Mouse (Mus musculus): ENCODE measurements around the gene Nck2. TPM values are rescaled to one million over a fixed set of nuclear protein-coding genes. Genes with fewer than 3 reads are reported as not detected.
"Not testable (repeated sequence)": the region's sequence is repeated elsewhere in the genome, so short reads cannot be mapped to it uniquely, and the experiment has no call there.

Gene Nck2
- polyA plus RNA-seq, 1 experiment from 2014 or later: 36.3 TPM

DNA sequence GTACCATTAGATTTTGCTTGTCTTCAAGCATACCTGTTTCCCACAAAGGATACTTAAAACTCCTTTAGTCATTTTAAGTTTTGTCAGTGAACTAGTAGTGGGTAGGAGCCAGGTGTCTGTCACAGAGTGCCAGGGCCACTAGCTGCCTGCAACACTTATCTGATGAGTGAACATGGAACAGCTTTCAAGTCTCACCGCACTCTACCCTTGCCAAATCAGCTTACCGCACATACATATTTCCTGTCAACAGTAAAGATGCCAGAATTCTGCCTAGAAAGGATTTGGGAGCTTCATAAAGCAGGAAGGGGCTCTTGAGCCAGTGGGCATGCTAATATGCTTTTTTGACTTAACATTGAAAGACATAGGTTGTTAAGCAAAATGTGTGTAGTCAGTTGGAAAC is 94.3 kb downstream of the Nck2 start:
- Histone ChIP-seq H3K36me3 (ENCODE audit: control insufficient read depth, insufficient read depth, low read length) (no peaks in the 10 kb centered on the region; the same call in 1 of the 2 replicates), H3K9me3 (replicated peaks; ENCODE audit: control insufficient read depth, low read length) (no peaks in the 10 kb centered on the region), H3K4me2 (ENCODE audit: low read depth, low read length) (no peak overlapping the region), H3K4me1 (ENCODE audit: control insufficient read depth, insufficient read depth, low read length) (peaks cover 7% of the 10 kb centered on the region; the same call in 1 of the 2 replicates), H3K4me3 (replicated peaks; ENCODE audit: low read length) (no peak overlapping the region), H3K27me3 (ENCODE audit: control insufficient read depth, insufficient read depth, low read length) (no peaks in the 10 kb centered on the region), H3K9ac (ENCODE audit: low read length) (no peak overlapping the region), H3K27ac (ENCODE audit: low read length) (no peak overlapping the region)
- WGBS: 78% methylated on average over 2 of the region's 2 CpGs
- ATAC-seq (ENCODE audit: insufficient read depth, low FRiP score): no peak

DNA sequence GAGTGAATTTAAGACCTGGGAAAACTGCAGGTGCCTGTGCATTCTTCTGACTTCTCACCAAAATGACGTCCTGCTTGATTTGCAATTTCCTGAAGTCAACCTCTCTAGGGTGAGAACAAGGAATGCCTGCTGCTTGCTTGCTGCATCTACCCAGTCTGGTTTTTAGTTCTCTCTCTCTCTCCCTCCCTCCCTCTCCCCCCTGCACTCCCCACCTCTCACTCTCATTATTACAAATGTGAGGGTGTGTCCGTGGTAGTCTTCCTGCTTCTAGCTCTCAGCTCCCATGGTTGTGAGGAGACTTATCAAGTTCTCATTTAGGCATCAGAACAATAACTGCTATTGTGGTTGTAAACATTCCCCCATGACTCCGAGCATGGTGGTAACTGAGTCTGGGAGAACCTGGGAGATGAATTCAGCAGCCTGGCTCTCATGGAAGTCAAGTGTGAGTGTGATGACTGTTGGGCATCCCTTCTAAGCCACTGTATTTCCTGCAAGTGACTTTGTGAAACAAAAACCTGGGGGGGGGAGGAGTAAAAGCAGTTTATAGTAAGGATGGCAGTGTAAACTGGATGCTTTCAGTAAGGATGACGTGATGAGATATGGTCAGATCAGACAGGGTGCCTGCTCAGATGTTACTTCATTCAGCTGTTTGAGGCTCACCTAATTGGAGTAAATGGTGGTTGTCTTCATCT is 95.5 kb downstream of the Nck2 start:
- ATAC-seq (ENCODE audit: insufficient read depth, low FRiP score): no peak
- no peaks in the 10 kb centered on the region for H3K27me3 ChIP-seq (ENCODE audit: control insufficient read depth, insufficient read depth, low read length)
- H3K27ac ChIP-seq (ENCODE audit: low read length): no peak overlapping the region
- H3K9ac ChIP-seq (ENCODE audit: low read length): no peak overlapping the region
- 67% methylated on average over 4 of the region's 4 CpGs for WGBS
- no peak overlapping the region for H3K4me2 ChIP-seq (ENCODE audit: low read depth, low read length)
- H3K4me3 ChIP-seq (replicated peaks; ENCODE audit: low read length): no peak overlapping the region
- no peaks in the 10 kb centered on the region for H3K9me3 ChIP-seq (replicated peaks; ENCODE audit: control insufficient read depth, low read length)
- H3K4me1 ChIP-seq (ENCODE audit: control insufficient read depth, insufficient read depth, low read length): 0 out of 2 replicates have a peak, but pooled peaks cover 4% of the 10 kb centered on the region
- H3K36me3 ChIP-seq (ENCODE audit: control insufficient read depth, insufficient read depth, low read length): no peaks in the 10 kb centered on the region

DNA sequence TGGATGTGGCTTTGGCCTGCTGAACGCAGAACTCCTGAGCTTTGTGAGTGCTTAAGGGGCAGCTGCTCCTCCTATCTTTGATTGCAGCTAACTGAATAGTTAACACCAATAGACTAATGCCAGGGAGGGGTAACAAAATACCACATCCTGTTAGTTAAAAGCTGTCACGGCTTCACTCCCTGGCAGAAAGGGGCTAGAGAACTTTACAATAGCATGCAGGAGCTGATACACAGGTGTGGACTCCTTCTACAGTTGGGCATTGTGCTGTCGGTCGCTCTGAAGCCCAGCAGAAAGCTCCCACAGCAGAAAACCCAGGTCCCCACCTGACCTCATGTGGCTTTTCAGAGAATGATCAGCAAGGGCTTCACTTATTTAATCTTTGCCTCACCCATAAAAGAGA is 98.0 kb downstream of the Nck2 start:
- Histone ChIP-seq H3K4me2 (ENCODE audit: low read depth, low read length) (no peak overlapping the region), H3K4me3 (replicated peaks; ENCODE audit: low read length) (no peak overlapping the region), H3K36me3 (ENCODE audit: control insufficient read depth, insufficient read depth, low read length) (no peaks in the 10 kb centered on the region), H3K9me3 (replicated peaks; ENCODE audit: control insufficient read depth, low read length) (no peaks in the 10 kb centered on the region), H3K9ac (ENCODE audit: low read length) (no peak overlapping the region), H3K27ac (ENCODE audit: low read length) (no peak overlapping the region), H3K4me1 (ENCODE audit: control insufficient read depth, insufficient read depth, low read length) (0 out of 2 replicates have a peak, but pooled peaks cover 4% of the 10 kb centered on the region), H3K27me3 (ENCODE audit: control insufficient read depth, insufficient read depth, low read length) (no peaks in the 10 kb centered on the region)
- WGBS: 56% methylated on average over 4 of the region's 4 CpGs
- ATAC-seq (ENCODE audit: insufficient read depth, low FRiP score): no peak

DNA sequence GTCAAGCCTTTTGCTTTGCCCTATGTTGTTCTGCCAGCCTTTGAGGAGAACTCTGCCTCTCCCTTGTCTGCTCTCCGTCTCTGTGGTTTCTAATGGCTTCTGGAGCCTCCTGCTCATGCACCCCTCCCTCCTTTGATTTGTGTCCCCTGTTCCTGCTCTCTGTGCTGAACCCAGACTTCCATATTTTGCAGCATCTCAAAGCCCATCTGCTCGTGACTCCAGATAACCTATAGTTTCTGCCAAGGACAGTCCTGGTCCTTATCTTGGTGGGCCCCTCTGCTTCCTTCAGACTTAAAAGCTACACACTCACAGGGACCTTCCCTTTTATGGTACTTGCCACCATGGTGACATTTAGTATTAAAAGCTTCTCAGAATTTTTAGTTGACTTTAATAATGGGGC is 103.3 kb downstream of the Nck2 start:
- peaks cover 17% of the 10 kb centered on the region for H3K4me1 ChIP-seq (ENCODE audit: control insufficient read depth, insufficient read depth, low read length)
- no peak for ATAC-seq (ENCODE audit: insufficient read depth, low FRiP score)
- 72% methylated on average over 2 of the region's 2 CpGs for WGBS
- H3K27ac ChIP-seq (ENCODE audit: low read length): no peak overlapping the region
- no peaks in the 10 kb centered on the region for H3K27me3 ChIP-seq (ENCODE audit: control insufficient read depth, insufficient read depth, low read length)
- H3K4me3 ChIP-seq (replicated peaks; ENCODE audit: low read length): no peak overlapping the region
- no peak overlapping the region for H3K4me2 ChIP-seq (ENCODE audit: low read depth, low read length)
- no peak overlapping the region for H3K9ac ChIP-seq (ENCODE audit: low read length)
- no peaks in the 10 kb centered on the region for H3K9me3 ChIP-seq (replicated peaks; ENCODE audit: control insufficient read depth, low read length)
- H3K36me3 ChIP-seq (ENCODE audit: control insufficient read depth, insufficient read depth, low read length): no peaks in the 10 kb centered on the region

DNA sequence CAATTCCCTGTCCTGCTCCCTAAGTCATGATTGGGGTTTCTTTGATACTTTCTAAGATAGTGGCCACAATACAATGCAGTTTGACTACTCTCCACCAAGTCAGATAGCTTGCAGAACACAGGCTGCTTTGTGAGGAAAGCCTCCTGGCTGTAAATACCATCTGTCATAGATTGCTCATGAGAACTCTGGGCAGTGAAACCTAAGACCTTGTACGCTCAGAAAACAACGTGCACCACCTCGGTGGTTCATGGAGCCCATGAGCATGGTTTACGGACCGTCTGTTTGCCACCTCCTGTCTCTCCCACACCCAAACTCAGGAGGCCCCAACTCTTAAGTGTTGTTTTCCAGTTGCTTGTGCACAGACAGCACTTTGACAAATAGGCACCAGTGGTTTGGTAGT is 104.4 kb downstream of the Nck2 start:
- Histone ChIP-seq H3K27me3 (ENCODE audit: control insufficient read depth, insufficient read depth, low read length) (no peaks in the 10 kb centered on the region), H3K4me2 (ENCODE audit: low read depth, low read length) (no peak overlapping the region), H3K9me3 (replicated peaks; ENCODE audit: control insufficient read depth, low read length) (no peaks in the 10 kb centered on the region), H3K4me1 (ENCODE audit: control insufficient read depth, insufficient read depth, low read length) (peaks cover 14% of the 10 kb centered on the region), H3K27ac (ENCODE audit: low read length) (no peak overlapping the region), H3K9ac (ENCODE audit: low read length) (no peak overlapping the region), H3K36me3 (ENCODE audit: control insufficient read depth, insufficient read depth, low read length) (peaks cover under 1% of the 10 kb centered on the region; the same call in 1 of the 2 replicates), H3K4me3 (replicated peaks; ENCODE audit: low read length) (no peak overlapping the region)
- ATAC-seq (ENCODE audit: insufficient read depth, low FRiP score): no peak
- 59% methylated on average over 5 of the region's 5 CpGs for WGBS

DNA sequence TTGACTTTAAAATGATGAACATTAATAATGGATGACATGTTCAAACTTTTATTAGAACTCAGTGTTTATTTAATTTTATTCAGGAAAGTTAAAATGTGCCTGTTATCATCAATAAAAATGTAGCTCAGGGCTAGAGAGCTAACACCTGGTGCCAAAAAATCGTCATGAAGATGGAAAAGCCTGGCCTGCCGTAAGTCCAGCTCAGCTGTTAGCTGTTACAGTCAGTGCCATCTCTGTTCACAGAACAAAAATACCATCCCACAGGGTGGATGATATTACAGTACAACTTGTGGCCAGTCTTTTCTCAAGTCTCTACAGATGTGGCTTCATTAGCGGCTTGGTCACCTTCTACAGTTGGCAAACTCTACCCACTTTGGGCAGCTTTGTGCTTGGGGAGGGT is 106.1 kb downstream of the Nck2 start:
- H3K4me1 ChIP-seq (ENCODE audit: control insufficient read depth, insufficient read depth, low read length): peaks cover 14% of the 10 kb centered on the region
- H3K27ac ChIP-seq (ENCODE audit: low read length): no peak overlapping the region
- H3K4me2 ChIP-seq (ENCODE audit: low read depth, low read length): no peak overlapping the region
- no peak for ATAC-seq (ENCODE audit: insufficient read depth, low FRiP score)
- H3K4me3 ChIP-seq (replicated peaks; ENCODE audit: low read length): no peak overlapping the region
- whole genome bisulfite sequencing: 57% methylated on average over 3 of the region's 3 CpGs
- H3K36me3 ChIP-seq (ENCODE audit: control insufficient read depth, insufficient read depth, low read length): peaks cover 4% of the 10 kb centered on the region; the same call in 1 of the 2 replicates
- H3K9ac ChIP-seq (ENCODE audit: low read length): no peak overlapping the region
- no peaks in the 10 kb centered on the region for H3K9me3 ChIP-seq (replicated peaks; ENCODE audit: control insufficient read depth, low read length)
- no peaks in the 10 kb centered on the region for H3K27me3 ChIP-seq (ENCODE audit: control insufficient read depth, insufficient read depth, low read length)

DNA sequence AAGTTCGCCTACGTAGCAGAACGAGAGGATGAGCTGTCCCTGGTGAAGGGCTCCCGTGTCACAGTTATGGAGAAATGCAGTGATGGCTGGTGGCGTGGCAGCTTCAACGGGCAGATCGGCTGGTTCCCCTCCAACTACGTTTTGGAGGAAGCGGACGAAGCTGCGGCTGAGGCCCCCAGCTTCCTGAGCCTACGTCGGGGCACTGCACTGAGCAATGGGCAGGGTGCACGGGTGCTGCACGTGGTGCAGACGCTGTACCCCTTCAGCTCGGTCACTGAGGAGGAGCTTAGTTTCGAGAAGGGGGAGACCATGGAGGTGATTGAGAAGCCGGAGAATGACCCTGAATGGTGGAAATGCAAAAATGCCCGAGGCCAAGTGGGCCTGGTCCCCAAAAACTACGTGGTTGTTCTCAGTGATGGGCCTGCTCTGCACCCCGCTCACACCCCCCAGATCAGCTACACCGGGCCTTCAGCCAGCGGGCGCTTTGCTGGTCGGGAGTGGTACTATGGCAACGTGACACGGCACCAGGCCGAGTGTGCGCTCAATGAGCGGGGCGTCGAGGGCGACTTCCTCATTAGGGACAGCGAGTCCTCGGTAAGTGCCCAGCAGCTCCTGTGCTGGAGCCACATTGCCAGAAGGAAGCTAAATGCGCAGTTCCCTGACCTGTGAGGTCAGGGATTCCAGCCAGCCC is 109.8 kb downstream of the Nck2 start:
- H3K4me1 ChIP-seq (ENCODE audit: control insufficient read depth, insufficient read depth, low read length); H3K4me3 ChIP-seq (replicated peaks; ENCODE audit: low read length); H3K36me3 ChIP-seq (ENCODE audit: control insufficient read depth, insufficient read depth, low read length); H3K4me2 ChIP-seq (ENCODE audit: low read depth, low read length); H3K27me3 ChIP-seq (ENCODE audit: control insufficient read depth, insufficient read depth, low read length); H3K27ac ChIP-seq (ENCODE audit: low read length); ATAC-seq (ENCODE audit: insufficient read depth, low FRiP score); H3K9me3 ChIP-seq (replicated peaks; ENCODE audit: control insufficient read depth, low read length); H3K9ac ChIP-seq (ENCODE audit: low read length): not testable (repeated sequence)
- WGBS: 91% methylated on average over 37 of the region's 37 CpGs

DNA sequence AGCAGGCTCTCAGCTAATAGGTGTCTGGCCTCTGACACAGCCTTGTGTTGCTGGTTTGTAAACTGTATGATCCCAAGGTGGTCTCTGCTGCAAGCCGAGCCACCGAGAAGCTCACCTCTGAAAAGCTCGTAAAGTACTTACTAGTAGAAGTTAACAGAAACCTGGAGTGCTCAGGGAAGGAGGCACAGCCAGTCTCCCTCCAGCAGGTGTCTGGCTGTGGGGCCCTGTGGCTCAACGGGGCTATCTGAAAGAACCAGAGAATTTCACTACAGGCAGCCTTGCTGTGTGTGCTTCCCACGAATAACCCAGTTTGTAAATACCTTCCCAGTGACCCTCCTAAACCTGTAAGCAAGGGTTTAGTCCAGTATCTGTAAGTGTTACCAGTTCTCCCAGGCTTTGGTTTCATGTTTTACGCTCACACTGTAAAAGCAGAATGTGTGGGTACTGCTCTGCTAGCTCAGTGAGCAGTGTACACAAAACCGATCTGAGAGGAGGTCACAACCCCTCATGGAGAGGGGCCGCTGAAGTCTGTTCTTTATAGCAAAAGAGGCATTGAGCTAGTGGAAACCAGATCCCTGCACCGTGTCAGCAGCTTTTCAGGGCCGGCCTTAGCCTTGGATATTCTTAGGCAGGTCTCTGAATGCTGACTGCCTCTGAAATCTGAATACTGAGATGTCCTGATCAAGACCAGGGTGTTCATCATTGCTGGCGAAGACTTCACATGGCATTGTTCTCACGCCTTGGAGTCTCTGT is 111.0 kb downstream of the Nck2 start:
- H3K4me2 ChIP-seq (ENCODE audit: low read depth, low read length): no peak overlapping the region
- H3K4me3 ChIP-seq (replicated peaks; ENCODE audit: low read length): no peak overlapping the region
- no peaks in the 10 kb centered on the region for H3K27me3 ChIP-seq (ENCODE audit: control insufficient read depth, insufficient read depth, low read length)
- ATAC-seq (ENCODE audit: insufficient read depth, low FRiP score): no peak
- 56% methylated on average over 12 of the region's 12 CpGs for WGBS
- H3K36me3 ChIP-seq (ENCODE audit: control insufficient read depth, insufficient read depth, low read length): peaks cover 4% of the 10 kb centered on the region; the same call in 1 of the 2 replicates
- no peak overlapping the region for H3K9ac ChIP-seq (ENCODE audit: low read length)
- no peaks in the 10 kb centered on the region for H3K9me3 ChIP-seq (replicated peaks; ENCODE audit: control insufficient read depth, low read length)
- H3K4me1 ChIP-seq (ENCODE audit: control insufficient read depth, insufficient read depth, low read length): 0 out of 2 replicates have a peak, but pooled peaks cover 4% of the 10 kb centered on the region
- H3K27ac ChIP-seq (ENCODE audit: low read length): no peak overlapping the region

DNA sequence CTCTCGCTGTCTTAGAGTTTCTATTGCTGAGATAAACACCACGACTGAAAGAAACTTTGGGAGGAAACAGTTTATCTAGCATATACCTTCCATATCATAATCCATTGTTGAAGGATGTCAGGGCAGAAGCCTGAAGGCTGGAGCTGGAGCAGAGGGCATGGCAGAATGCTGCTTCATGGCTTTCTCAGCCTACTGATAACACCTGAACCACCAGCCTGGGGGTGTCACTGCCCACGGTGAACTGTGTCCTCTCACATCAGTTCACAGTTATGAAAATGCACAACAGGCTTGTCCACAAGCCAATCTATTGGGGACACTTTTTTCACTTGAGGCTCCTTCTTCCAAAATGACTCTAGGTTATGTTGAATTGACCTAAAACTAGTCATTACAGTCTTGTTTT is 114.0 kb downstream of the Nck2 start:
- no peak overlapping the region for H3K27ac ChIP-seq (ENCODE audit: low read length)
- H3K9me3 ChIP-seq (replicated peaks; ENCODE audit: control insufficient read depth, low read length): no peaks in the 10 kb centered on the region
- H3K36me3 ChIP-seq (ENCODE audit: control insufficient read depth, insufficient read depth, low read length): peaks cover 4% of the 10 kb centered on the region; the same call in 1 of the 2 replicates
- no peak for ATAC-seq (ENCODE audit: insufficient read depth, low FRiP score)
- 76% methylated on average over 3 of the region's 3 CpGs for WGBS
- H3K4me1 ChIP-seq (ENCODE audit: control insufficient read depth, insufficient read depth, low read length): no peaks in the 10 kb centered on the region
- no peak overlapping the region for H3K9ac ChIP-seq (ENCODE audit: low read length)
- H3K4me3 ChIP-seq (replicated peaks; ENCODE audit: low read length): no peak overlapping the region
- H3K27me3 ChIP-seq (ENCODE audit: control insufficient read depth, insufficient read depth, low read length): no peaks in the 10 kb centered on the region
- no peak overlapping the region for H3K4me2 ChIP-seq (ENCODE audit: low read depth, low read length)
